8 mouse cellular contexts compared by ENCODE assay signal in the genomic region with DNA sequence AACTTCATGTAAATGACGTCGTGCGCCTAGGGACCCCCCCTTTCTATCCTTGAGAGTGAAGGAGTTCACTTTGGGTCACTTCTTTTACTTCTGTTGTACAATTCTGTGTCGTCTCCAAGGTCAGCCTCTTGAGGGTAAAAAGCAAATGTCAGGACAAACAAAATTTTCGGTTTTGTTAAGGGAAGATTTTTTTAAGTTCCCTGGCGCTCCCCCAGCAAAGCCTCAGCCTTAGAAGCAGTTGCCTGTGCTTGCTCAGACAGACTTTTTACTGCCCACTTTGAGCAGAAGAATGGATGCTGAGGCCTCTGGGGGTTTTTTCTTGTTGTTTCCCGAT. TPM values are rescaled to one million over a fixed set of nuclear protein-coding genes. Genes with fewer than 3 reads are reported as not detected.
DNase-seq lines count a peak whose midpoint lies in the region; ATAC-seq lines count a peak whose summit lies in the region.

No protein-coding gene starts in this region.

- H3K36me3 ChIP-seq in kidney, embryonic 15.5 days, result no peaks in the 10 kb centered on the region
- H3K36me3 ChIP-seq in embryonic facial prominence, embryonic 10.5 days (replicated peaks), result no peaks in the 10 kb centered on the region
- H3K36me3 ChIP-seq in intestine, embryonic 14.5 days (ENCODE audit: control insufficient read depth, insufficient read depth, low read length), result no peaks in the 10 kb centered on the region
- H3K36me3 ChIP-seq in midbrain, embryonic 10.5 days, result no peaks in the 10 kb centered on the region; the same call in 1 of the 2 replicates

- H3K27me3 ChIP-seq in kidney, embryonic 15.5 days, result peaks cover 18% of the 10 kb centered on the region
- H3K27me3 ChIP-seq in embryonic facial prominence, embryonic 10.5 days (replicated peaks; ENCODE audit: low read depth, poor library complexity, severe bottlenecking), result peaks cover 45% of the 10 kb centered on the region
- H3K27me3 ChIP-seq in intestine, embryonic 14.5 days (replicated peaks; ENCODE audit: control insufficient read depth, insufficient read depth, low read length), result 0 out of 2 replicates have a peak, but pooled peaks cover 3% of the 10 kb centered on the region
- peaks cover 33% of the 10 kb centered on the region for H3K27me3 ChIP-seq in midbrain, embryonic 10.5 days (ENCODE audit: low read depth, poor library complexity, severe bottlenecking)

- DNase-seq in kidney, adult 18-20 months, result no peak
- DNase-seq in embryonic facial prominence, embryonic 10.5 days (ENCODE audit: low spot score), result no peak
- DNase-seq in intestine, embryonic 14.5 days (ENCODE audit: low spot score), result no peak
- no peak for DNase-seq in midbrain, embryonic 10.5 days (ENCODE audit: low spot score)
- no peak for DNase-seq in testis, postnatal 14 days (ENCODE audit: low spot score)
- no peak for DNase-seq in cerebellum, postnatal 4 days (ENCODE audit: low spot score in 2 of 2)
- no peak for DNase-seq in gastrocnemius, postnatal 25 days

- no peak for ATAC-seq in kidney, embryonic 15.5 days (replicated peaks; ENCODE audit: low FRiP score)
- no peak for ATAC-seq in intestine, embryonic 14.5 days (replicated peaks; ENCODE audit: low FRiP score, low TSS enrichment, low read depth)

- H3K9me3 ChIP-seq in kidney, embryonic 15.5 days (replicated peaks), result no peaks in the 10 kb centered on the region
- H3K9me3 ChIP-seq in embryonic facial prominence, embryonic 10.5 days, result no peaks in the 10 kb centered on the region
- H3K9me3 ChIP-seq in intestine, embryonic 14.5 days (ENCODE audit: control insufficient read depth, low read length), result no peaks in the 10 kb centered on the region
- no peaks in the 10 kb centered on the region for H3K9me3 ChIP-seq in midbrain, embryonic 10.5 days (replicated peaks)

- H3K4me2 ChIP-seq in kidney, embryonic 15.5 days, result peak overlapping the region; percentile 97
- H3K4me2 ChIP-seq in intestine, embryonic 14.5 days (ENCODE audit: low read length), result peak overlapping the region; percentile 92

- H3K27ac ChIP-seq in kidney, embryonic 15.5 days, result peak overlapping the region; percentile 42; the same call in 1 of the 2 replicates
- peak overlapping the region; percentile 91 for H3K27ac ChIP-seq in embryonic facial prominence, embryonic 10.5 days (replicated peaks)
- H3K27ac ChIP-seq in intestine, embryonic 14.5 days (ENCODE audit: low read depth), result peak overlapping the region; percentile 38; the same call in 1 of the 2 replicates
- peak overlapping the region; percentile 97 for H3K27ac ChIP-seq in midbrain, embryonic 10.5 days (replicated peaks)

- H3K9ac ChIP-seq in kidney, embryonic 15.5 days, result peak overlapping the region; percentile 73
- peak overlapping the region; percentile 94 for H3K9ac ChIP-seq in intestine, embryonic 14.5 days (ENCODE audit: low read length)

- 4% methylated on average over 7 of the region's 7 CpGs for WGBS in kidney, embryonic 15.5 days
- WGBS in embryonic facial prominence, embryonic 10.5 days, result 6% methylated on average over 7 of the region's 7 CpGs
- 3% methylated on average over 7 of the region's 7 CpGs for WGBS in intestine, embryonic 14.5 days
- 4% methylated on average over 7 of the region's 7 CpGs for WGBS in midbrain, embryonic 10.5 days

- H3K4me3 ChIP-seq in kidney, embryonic 15.5 days (replicated peaks), result peak overlapping the region; percentile 68
- H3K4me3 ChIP-seq in embryonic facial prominence, embryonic 10.5 days, result peak overlapping the region; percentile 96
- H3K4me3 ChIP-seq in intestine, embryonic 14.5 days (ENCODE audit: low read depth, low read length), result peak overlapping the region; percentile 84
- H3K4me3 ChIP-seq in midbrain, embryonic 10.5 days, result peak overlapping the region; percentile 96

- peaks cover 43% of the 10 kb centered on the region for H3K4me1 ChIP-seq in kidney, embryonic 15.5 days
- H3K4me1 ChIP-seq in embryonic facial prominence, embryonic 10.5 days, result peaks cover 53% of the 10 kb centered on the region
- H3K4me1 ChIP-seq in intestine, embryonic 14.5 days (replicated peaks; ENCODE audit: control insufficient read depth, insufficient read depth, low read length), result peaks cover 24% of the 10 kb centered on the region
- peaks cover 61% of the 10 kb centered on the region for H3K4me1 ChIP-seq in midbrain, embryonic 10.5 days

RNA-seq across cellular contexts. Expression of gene Trak1, which starts 0.7 kb away (rescaled TPM):
- polyA plus RNA-seq in kidney, embryonic 15.5 days (2015; fragmentation: Nextera tagmentation; extraction: Ambion mirVana), result 15.1 and 18.7 TPM in 2 replicates
- polyA plus RNA-seq in embryonic facial prominence, embryonic 10.5 days (2016; fragmentation: Nextera tagmentation; extraction: Ambion mirVana), result 14.1 and 14.7 TPM in 2 replicates
- polyA plus RNA-seq in intestine, embryonic 14.5 days (2014; fragmentation: Nextera tagmentation; extraction: Ambion mirVana), result 23.4 and 26.1 TPM in 2 replicates
- polyA plus RNA-seq in midbrain, embryonic 10.5 days (2016; fragmentation: Nextera tagmentation; extraction: Ambion mirVana), result 26.5 and 29.7 TPM in 2 replicates
- 100 to 1,000 TPM; 180 to 193 TPM for total RNA-seq in gastrocnemius, postnatal 25 days (2021)

RNA-seq across cellular contexts. Expression of gene Ulk4, which starts 21.0 kb away (rescaled TPM):
- 145 and 164 TPM in 2 replicates for polyA plus RNA-seq in kidney, embryonic 15.5 days (2015; fragmentation: Nextera tagmentation; extraction: Ambion mirVana)
- polyA plus RNA-seq in embryonic facial prominence, embryonic 10.5 days (2016; fragmentation: Nextera tagmentation; extraction: Ambion mirVana), result 140 TPM in 2 replicates
- polyA plus RNA-seq in intestine, embryonic 14.5 days (2014; fragmentation: Nextera tagmentation; extraction: Ambion mirVana), result 113 and 122 TPM in 2 replicates
- polyA plus RNA-seq in midbrain, embryonic 10.5 days (2016; fragmentation: Nextera tagmentation; extraction: Ambion mirVana), result 147 and 155 TPM in 2 replicates
- total RNA-seq in gastrocnemius, postnatal 25 days (2021), result under 1 TPM; 0.18 to 0.29 TPM

Comparison
In these comparisons a context has a peak if more than half of its experiments do, and no peak if none do; other contexts are left out.
1. H3K27ac ChIP-seq: peak in every context shown above with its lines; median percentile 97 in midbrain, embryonic 10.5 days; 91 in embryonic facial prominence, embryonic 10.5 days; 42 in kidney, embryonic 15.5 days; 38 in intestine, embryonic 14.5 days.